Mouse (Mus musculus) liver, embryonic 14.5 days (tissue): ENCODE data around the gene Lmo4. TPM values are rescaled to one million over a fixed set of nuclear protein-coding genes. Genes with fewer than 3 reads are reported as not detected.

ENCODE experiments used
- ATAC-seq: fragments of 200-750 bp; cut with Nextera tagmentation; 2 replicates; pipeline ENCODE4 v1.8.0; 2017; ENCODE audit warnings: moderate number of reproducible peaks, mild to moderate bottlenecking, moderate library complexity; ENCODE audit not compliant: insufficient read depth
- DNase-seq, 3 experiments: peaks; one replicate each; pipeline ENCODE4 v3.0.0-alpha.2; 2012 to 2013; ENCODE audit warnings: low read depth in 3 of 3, low spot score in 3 of 3
- H3K27ac ChIP-seq: fragments of 300-500 bp; sonication (generic); 2 replicates; pipeline ENCODE4 v1.5.1; 2014; ENCODE audit warnings: moderate library complexity, mild to moderate bottlenecking, control low read depth, inconsistent platforms
- H3K27me3 ChIP-seq: fragments of 300-500 bp; sonication (generic); 2 replicates; pipeline ENCODE4 v1.6.1; 2014; ENCODE audit warnings: mild to moderate bottlenecking, low read length, moderate library complexity; ENCODE audit not compliant: control insufficient read depth, insufficient read depth
- H3K36me3 ChIP-seq: fragments of 300-500 bp; sonication (generic); replicated peaks from 2 replicates; pipeline ENCODE4 v1.6.1; 2014; ENCODE audit warnings: low read depth; ENCODE audit not compliant: control insufficient read depth, insufficient read depth
- H3K4me1 ChIP-seq, 2 experiments: fragments of 200-500 bp in 1 of 2; fragments of 300-500 bp in 1 of 2; sonication (generic) in 1 of 2; replicated peaks; 2 replicates each; pipeline ENCODE4 v1.6.1; 2012 to 2014; ENCODE audit warnings: antibody characterized with exemption in 1 of 2, inconsistent platforms in 1 of 2, low read length in 1 of 2; ENCODE audit not compliant: control insufficient read depth in 2 of 2, insufficient read depth in 2 of 2
- H3K4me2 ChIP-seq: fragments of 300-500 bp; sonication (generic); 2 replicates; pipeline ENCODE4 v1.6.1; 2014; ENCODE audit warnings: low read depth, mild to moderate bottlenecking, control low read depth, moderate library complexity
- H3K4me3 ChIP-seq, 2 experiments: fragments of 200-500 bp in 1 of 2; fragments of 300-500 bp in 1 of 2; sonication (generic) in 1 of 2; 2 replicates each; pipeline ENCODE4 v1.5.1; 2012 to 2014; ENCODE audit warnings: low read depth in 2 of 2, low read length in 2 of 2, mild to moderate bottlenecking in 2 of 2, control low read depth in 1 of 2, inconsistent platforms in 1 of 2, moderate library complexity in 1 of 2; ENCODE audit not compliant: insufficient read depth in 1 of 2
- H3K9ac ChIP-seq: fragments of 300-500 bp; sonication (generic); replicated peaks from 2 replicates; pipeline ENCODE4 v1.6.1; 2014; ENCODE audit warnings: mild to moderate bottlenecking, control low read depth, moderate library complexity
- H3K9me3 ChIP-seq: fragments of 300-500 bp; sonication (generic); 2 replicates; pipeline ENCODE4 v1.6.1; 2016; ENCODE audit warnings: low read length, mixed read lengths; ENCODE audit not compliant: control insufficient read depth
- CTCF ChIP-seq: IDR thresholded peaks from 2 replicates; pipeline ENCODE4 v1.5.1; 2016; ENCODE audit warnings: antibody characterized with exemption, low read depth, control low read depth
- EP300 ChIP-seq: IDR thresholded peaks from 2 replicates; pipeline ENCODE4 v1.6.1; 2016; ENCODE audit warnings: antibody characterized with exemption, low read depth
- WGBS: fragments of 180-500 bp; shearing (Covaris S2); extraction: QIAGEN DNeasy Blood & Tissue Kit; methylation state at CpG from one replicate; pipeline ENCODE4 v1.1.7; 2014; ENCODE audit not compliant: insufficient replicate concordance; 5-methylcytosine and 5-hydroxymethylcytosine counted together
- polyA plus RNA-seq, 2 experiments: library from polyadenylated mRNA; depleted of rRNA in 1 of 2; stranded (reverse) in 1 of 2; unstranded in 1 of 2; fragments of >200 nt; fragmentation: Nextera tagmentation in 1 of 2; extraction: Ambion mirVana in 1 of 2; gene quantifications; 2 replicates each; pipeline versions ENCODE4 v1.2.1 to v1.2.3; 2012 to 2014

Gene Lmo4
- polyA plus RNA-seq, 2 experiments: 12.5 to 15.4 TPM

- TF ChIP-seq CTCF (no peak), EP300 (no peak)
- no peak for DNase-seq
- Histone ChIP-seq H3K27ac (no peak overlapping the region), H3K36me3 (no peaks in the 10 kb centered on the region), H3K4me2 (no peak overlapping the region), H3K4me1 (no peaks in the 10 kb centered on the region), H3K9ac (no peak overlapping the region), H3K4me3 (no peak overlapping the region), H3K27me3 (no peaks in the 10 kb centered on the region), H3K9me3 (no peaks in the 10 kb centered on the region)
- no peak for ATAC-seq
- WGBS: 58% methylated on average over 9 of the region's 9 CpGs
Observed at GRCm38 (mm10) chr3:144164665-144165385, 40.2 kb downstream of the Lmo4 start.

- 69% methylated on average over 2 of the region's 2 CpGs for WGBS
- H3K27ac ChIP-seq: no peak overlapping the region
- no peaks in the 10 kb centered on the region for H3K9me3 ChIP-seq
- no peak overlapping the region for H3K9ac ChIP-seq
- DNase-seq (no peak), ATAC-seq (no peak)
- H3K27me3 ChIP-seq: no peaks in the 10 kb centered on the region
- TF ChIP-seq CTCF: no peak
- no peaks in the 10 kb centered on the region for H3K36me3 ChIP-seq
- no peak overlapping the region for H3K4me2 ChIP-seq
- H3K4me3 ChIP-seq: no peak overlapping the region
- no peaks in the 10 kb centered on the region for H3K4me1 ChIP-seq
Observed at GRCm38 (mm10) chr3:144163718-144164117, 41.3 kb downstream of the Lmo4 start.

GRCm38 (mm10) chr3:144162156-144162555 lies 42.9 kb downstream of the Lmo4 start:
- H3K9ac ChIP-seq: no peak overlapping the region
- no peak overlapping the region for H3K27ac ChIP-seq
- ATAC-seq (no peak), DNase-seq (no peak)
- H3K4me2 ChIP-seq: no peak overlapping the region
- H3K4me3 ChIP-seq: no peak overlapping the region
- H3K9me3 ChIP-seq: no peaks in the 10 kb centered on the region
- no peaks in the 10 kb centered on the region for H3K36me3 ChIP-seq
- no peak for TF ChIP-seq EP300
- no peak for TF ChIP-seq CTCF
- WGBS: 58% methylated on average over 8 of the region's 8 CpGs
- no peaks in the 10 kb centered on the region for H3K4me1 ChIP-seq
- H3K27me3 ChIP-seq: no peaks in the 10 kb centered on the region

- Histone ChIP-seq H3K9me3 (no peaks in the 10 kb centered on the region), H3K4me3 (no peak overlapping the region), H3K27me3 (no peaks in the 10 kb centered on the region), H3K27ac (no peak overlapping the region), H3K4me1 (no peaks in the 10 kb centered on the region), H3K9ac (no peak overlapping the region), H3K4me2 (no peak overlapping the region), H3K36me3 (no peaks in the 10 kb centered on the region)
- DNase-seq: no peak
- no peak for TF ChIP-seq CTCF
- 65% methylated on average over 2 of the region's 2 CpGs for WGBS
- ATAC-seq: no peak
Observed at GRCm38 (mm10) chr3:144161261-144161660, 43.8 kb downstream of the Lmo4 start.

GRCm38 (mm10) chr3:144155746-144156145 lies 49.3 kb downstream of the Lmo4 start:
- TF ChIP-seq EP300 (no peak), CTCF (no peak)
- no peaks in the 10 kb centered on the region for H3K4me1 ChIP-seq
- 54% methylated on average over 3 of the region's 3 CpGs for WGBS
- no peak overlapping the region for H3K4me2 ChIP-seq
- ATAC-seq (no peak), DNase-seq (no peak)
- H3K9ac ChIP-seq: no peak overlapping the region
- no peak overlapping the region for H3K27ac ChIP-seq
- no peaks in the 10 kb centered on the region for H3K36me3 ChIP-seq
- H3K27me3 ChIP-seq: no peaks in the 10 kb centered on the region
- H3K9me3 ChIP-seq: no peaks in the 10 kb centered on the region
- H3K4me3 ChIP-seq: no peak overlapping the region
